Mouse (Mus musculus): ENCODE measurements around the gene Arl4c. TPM values are rescaled to one million over a fixed set of nuclear protein-coding genes. Genes with fewer than 3 reads are reported as not detected.

The Arl4c gene
- polyA plus RNA-seq, 1 experiment from 2014 or later = 4.4 TPM

- no peak for ATAC-seq (ENCODE audit: insufficient number of reproducible peaks, insufficient read depth, low FRiP score, low read depth)
These were observed 46.4 kb downstream of the Arl4c start for GRCm38 (mm10) chr1:88655473-88656095.

GRCm38 (mm10) chr1:88654521-88655472 lies 47.2 kb downstream of the Arl4c start:
- ATAC-seq (ENCODE audit: insufficient number of reproducible peaks, insufficient read depth, low FRiP score, low read depth) = no peak
- no peaks in the 10 kb centered on the region for H3K36me3 ChIP-seq (ENCODE audit: control insufficient read depth, insufficient read depth, low read length)
- no peak overlapping the region for H3K27ac ChIP-seq (replicated peaks in 1 of 2; ENCODE audit: control insufficient read depth in 1 of 2, insufficient read depth in 1 of 2, low read depth in 2 of 2, low read length in 2 of 2)
- no peak overlapping the region for H3K4me2 ChIP-seq (ENCODE audit: low read length)
- no peaks in the 10 kb centered on the region for H3K9me3 ChIP-seq (ENCODE audit: control insufficient read depth, low read length)
- H3K27me3 ChIP-seq (ENCODE audit: control insufficient read depth, insufficient read depth, low read length) = no peaks in the 10 kb centered on the region
- H3K4me3 ChIP-seq (ENCODE audit: control insufficient read depth in 1 of 2, insufficient read depth in 1 of 2, low read depth in 1 of 2, low read length in 2 of 2) = no peak overlapping the region
- no peak overlapping the region for H3K9ac ChIP-seq (ENCODE audit: low read length)
- 70% methylated on average over 9 of the region's 9 CpGs for WGBS
- peaks cover 12 to 15% of the 10 kb centered on the region in 2 experiments; a peak in 3 of 4 replicates for H3K4me1 ChIP-seq (ENCODE audit: control insufficient read depth in 2 of 2, insufficient read depth in 2 of 2, low read length in 2 of 2)

More at GRCm38 (mm10) chr1:88655473-88656095, 46.4 kb downstream of the Arl4c start:
- H3K9me3 ChIP-seq (ENCODE audit: control insufficient read depth, low read length) = no peaks in the 10 kb centered on the region
- no peak overlapping the region for H3K9ac ChIP-seq (ENCODE audit: low read length)
- H3K36me3 ChIP-seq (ENCODE audit: control insufficient read depth, insufficient read depth, low read length) = no peaks in the 10 kb centered on the region
- WGBS = 84% methylated on average over 3 of the region's 3 CpGs
- H3K4me1 ChIP-seq (ENCODE audit: control insufficient read depth in 2 of 2, insufficient read depth in 2 of 2, low read length in 2 of 2) = peaks cover 12 to 15% of the 10 kb centered on the region in 2 experiments; a peak in 3 of 4 replicates
- no peak overlapping the region for H3K4me3 ChIP-seq (ENCODE audit: control insufficient read depth in 1 of 2, insufficient read depth in 1 of 2, low read depth in 1 of 2, low read length in 2 of 2)
- H3K4me2 ChIP-seq (ENCODE audit: low read length) = no peak overlapping the region
- H3K27me3 ChIP-seq (ENCODE audit: control insufficient read depth, insufficient read depth, low read length) = no peaks in the 10 kb centered on the region
- H3K27ac ChIP-seq (replicated peaks in 1 of 2; ENCODE audit: control insufficient read depth in 1 of 2, insufficient read depth in 1 of 2, low read depth in 2 of 2, low read length in 2 of 2) = no peak overlapping the region

DNA sequence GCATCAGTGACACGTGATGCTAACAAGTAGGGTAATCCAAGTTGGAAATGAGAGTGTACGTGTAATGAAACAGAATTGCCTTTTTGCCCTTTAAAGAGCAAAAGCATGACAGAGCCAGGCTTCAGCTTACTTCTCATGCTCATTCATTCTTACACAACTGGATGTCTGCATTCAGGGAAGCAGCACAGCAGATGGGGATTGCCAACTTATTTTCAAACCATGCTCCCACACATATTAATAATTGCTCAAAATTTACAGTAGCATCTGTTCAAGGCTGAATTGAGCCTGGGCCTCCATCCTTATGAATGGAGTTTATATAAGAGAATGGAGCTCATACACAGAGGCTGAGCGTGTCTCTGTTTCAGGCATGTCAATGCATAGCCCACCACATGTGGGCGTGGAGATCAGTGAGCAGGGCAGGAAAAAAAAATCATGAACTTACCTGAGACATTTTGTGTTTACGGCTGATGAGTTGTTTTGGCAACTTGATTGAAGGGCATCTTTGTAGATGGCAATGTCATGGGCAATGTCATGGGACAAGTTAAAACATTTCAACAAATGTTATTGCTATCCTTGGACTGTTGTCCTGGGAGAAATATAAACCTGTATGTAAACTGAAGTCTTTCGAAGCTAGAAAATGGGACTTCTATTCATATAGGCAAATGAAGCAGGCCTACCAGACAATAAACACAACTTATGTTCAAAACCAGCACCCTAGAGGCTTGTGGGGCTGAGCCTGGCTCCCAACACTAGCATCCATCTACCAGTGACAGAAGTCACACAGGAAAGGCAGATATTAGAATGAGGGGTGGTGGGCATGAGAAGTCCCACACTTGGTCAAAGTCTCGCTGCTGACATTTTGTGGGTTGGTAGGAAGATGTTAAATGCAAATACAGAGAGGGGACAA lies 48.2 kb downstream of the Arl4c start:
- Histone ChIP-seq H3K27me3 (ENCODE audit: control insufficient read depth, insufficient read depth, low read length) (no peaks in the 10 kb centered on the region), H3K9ac (ENCODE audit: low read length) (no peak overlapping the region), H3K9me3 (ENCODE audit: control insufficient read depth, low read length) (no peaks in the 10 kb centered on the region), H3K4me3 (ENCODE audit: control insufficient read depth in 1 of 2, insufficient read depth in 1 of 2, low read depth in 1 of 2, low read length in 2 of 2) (no peak overlapping the region), H3K4me1 (ENCODE audit: control insufficient read depth in 2 of 2, insufficient read depth in 2 of 2, low read length in 2 of 2) (peaks cover 11 to 15% of the 10 kb centered on the region in 2 experiments; a peak in 3 of 4 replicates), H3K4me2 (ENCODE audit: low read length) (no peak overlapping the region), H3K36me3 (ENCODE audit: control insufficient read depth, insufficient read depth, low read length) (no peaks in the 10 kb centered on the region), H3K27ac (replicated peaks in 1 of 2; ENCODE audit: control insufficient read depth in 1 of 2, insufficient read depth in 1 of 2, low read depth in 2 of 2, low read length in 2 of 2) (no peak overlapping the region)
- 83% methylated on average over 7 of the region's 7 CpGs for WGBS
- ATAC-seq (ENCODE audit: insufficient number of reproducible peaks, insufficient read depth, low FRiP score, low read depth) = no peak

DNA sequence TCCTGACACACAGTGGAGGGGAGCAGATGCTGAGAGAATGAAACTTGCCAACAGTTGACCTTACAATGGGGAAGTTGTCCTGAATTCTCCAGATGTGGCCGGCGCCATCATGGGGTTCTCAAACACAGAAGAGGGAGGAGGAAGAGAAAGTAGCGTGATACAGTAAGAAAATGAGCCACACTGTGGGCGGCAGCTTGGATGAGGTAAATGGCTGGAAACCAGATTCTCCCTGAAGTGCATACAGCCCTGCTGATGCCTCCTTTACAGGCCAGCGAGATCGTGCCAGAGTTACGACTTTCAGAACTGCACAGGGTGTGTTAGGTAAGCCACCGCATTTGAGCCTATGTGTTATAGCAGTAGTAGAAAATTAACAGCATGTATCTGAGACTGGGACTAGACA lies 49.3 kb downstream of the Arl4c start:
- H3K4me2 ChIP-seq (ENCODE audit: low read length) = no peak overlapping the region
- no peak overlapping the region for H3K9ac ChIP-seq (ENCODE audit: low read length)
- 90% methylated on average over 8 of the region's 8 CpGs for WGBS
- H3K27me3 ChIP-seq (ENCODE audit: control insufficient read depth, insufficient read depth, low read length) = no peaks in the 10 kb centered on the region
- no peak for ATAC-seq (ENCODE audit: insufficient number of reproducible peaks, insufficient read depth, low FRiP score, low read depth)
- no peaks in the 10 kb centered on the region for H3K36me3 ChIP-seq (ENCODE audit: control insufficient read depth, insufficient read depth, low read length)
- H3K9me3 ChIP-seq (ENCODE audit: control insufficient read depth, low read length) = no peaks in the 10 kb centered on the region
- no peak overlapping the region for H3K27ac ChIP-seq (replicated peaks in 1 of 2; ENCODE audit: control insufficient read depth in 1 of 2, insufficient read depth in 1 of 2, low read depth in 2 of 2, low read length in 2 of 2)
- H3K4me1 ChIP-seq (ENCODE audit: control insufficient read depth in 2 of 2, insufficient read depth in 2 of 2, low read length in 2 of 2) = peaks cover 0 to 4% of the 10 kb centered on the region in 2 experiments; a peak in 1 of 4 replicates
- H3K4me3 ChIP-seq (ENCODE audit: control insufficient read depth in 1 of 2, insufficient read depth in 1 of 2, low read depth in 1 of 2, low read length in 2 of 2) = no peak overlapping the region

- 70% methylated on average over 9 of the region's 9 CpGs for WGBS
- H3K27ac ChIP-seq (replicated peaks in 1 of 2; ENCODE audit: control insufficient read depth in 1 of 2, insufficient read depth in 1 of 2, low read depth in 2 of 2, low read length in 2 of 2) = no peak overlapping the region
- no peaks in the 10 kb centered on the region for H3K27me3 ChIP-seq (ENCODE audit: control insufficient read depth, insufficient read depth, low read length)
- H3K36me3 ChIP-seq (ENCODE audit: control insufficient read depth, insufficient read depth, low read length) = no peaks in the 10 kb centered on the region
- H3K4me3 ChIP-seq (ENCODE audit: control insufficient read depth in 1 of 2, insufficient read depth in 1 of 2, low read depth in 1 of 2, low read length in 2 of 2) = no peak overlapping the region
- no peak overlapping the region for H3K4me2 ChIP-seq (ENCODE audit: low read length)
- H3K9ac ChIP-seq (ENCODE audit: low read length) = no peak overlapping the region
- no peaks in the 10 kb centered on the region for H3K9me3 ChIP-seq (ENCODE audit: control insufficient read depth, low read length)
- no peak for ATAC-seq (ENCODE audit: insufficient number of reproducible peaks, insufficient read depth, low FRiP score, low read depth)
- no peaks in the 10 kb centered on the region; a peak in 1 of 4 replicates for H3K4me1 ChIP-seq (ENCODE audit: control insufficient read depth in 2 of 2, insufficient read depth in 2 of 2, low read length in 2 of 2)
These were observed 50.4 kb downstream of the Arl4c start for GRCm38 (mm10) chr1:88651668-88652067.

- Histone ChIP-seq H3K4me3 (ENCODE audit: control insufficient read depth in 1 of 2, insufficient read depth in 1 of 2, low read depth in 1 of 2, low read length in 2 of 2) (no peak overlapping the region), H3K9me3 (ENCODE audit: control insufficient read depth, low read length) (no peaks in the 10 kb centered on the region), H3K27me3 (ENCODE audit: control insufficient read depth, insufficient read depth, low read length) (no peaks in the 10 kb centered on the region), H3K4me1 (ENCODE audit: control insufficient read depth in 2 of 2, insufficient read depth in 2 of 2, low read length in 2 of 2) (no peaks in the 10 kb centered on the region; a peak in 1 of 4 replicates), H3K36me3 (ENCODE audit: control insufficient read depth, insufficient read depth, low read length) (no peaks in the 10 kb centered on the region), H3K4me2 (ENCODE audit: low read length) (no peak overlapping the region), H3K9ac (ENCODE audit: low read length) (no peak overlapping the region), H3K27ac (replicated peaks in 1 of 2; ENCODE audit: control insufficient read depth in 1 of 2, insufficient read depth in 1 of 2, low read depth in 2 of 2, low read length in 2 of 2) (no peak overlapping the region)
- WGBS = 87% methylated on average over 4 of the region's 4 CpGs
- ATAC-seq (ENCODE audit: insufficient number of reproducible peaks, insufficient read depth, low FRiP score, low read depth) = no peak
These were observed 53.3 kb downstream of the Arl4c start for GRCm38 (mm10) chr1:88648742-88649141.

GRCm38 (mm10) chr1:88645599-88646119 lies 56.4 kb downstream of the Arl4c start:
- 56% methylated on average over 3 of the region's 3 CpGs for WGBS
- ATAC-seq (ENCODE audit: insufficient number of reproducible peaks, insufficient read depth, low FRiP score, low read depth) = no peak

More at GRCm38 (mm10) chr1:88645599-88646119, 56.4 kb downstream of the Arl4c start:
- Histone ChIP-seq H3K4me1 (ENCODE audit: control insufficient read depth in 2 of 2, insufficient read depth in 2 of 2, low read length in 2 of 2) (no peaks in the 10 kb centered on the region; a peak in 1 of 4 replicates), H3K4me2 (ENCODE audit: low read length) (no peak overlapping the region), H3K27me3 (ENCODE audit: control insufficient read depth, insufficient read depth, low read length) (no peaks in the 10 kb centered on the region), H3K9ac (ENCODE audit: low read length) (no peak overlapping the region), H3K36me3 (ENCODE audit: control insufficient read depth, insufficient read depth, low read length) (no peaks in the 10 kb centered on the region), H3K4me3 (ENCODE audit: control insufficient read depth in 1 of 2, insufficient read depth in 1 of 2, low read depth in 1 of 2, low read length in 2 of 2) (no peak overlapping the region), H3K27ac (replicated peaks in 1 of 2; ENCODE audit: control insufficient read depth in 1 of 2, insufficient read depth in 1 of 2, low read depth in 2 of 2, low read length in 2 of 2) (no peak overlapping the region), H3K9me3 (ENCODE audit: control insufficient read depth, low read length) (no peaks in the 10 kb centered on the region)
